Mouse (Mus musculus) brain, embryonic 14.5 days (tissue): ENCODE data around the gene Sec23b.

ENCODE experiments used
- CTCF ChIP-seq: fragments of 200-500 bp; IDR thresholded peaks from 2 replicates; pipeline ENCODE4 v1.5.1; 2012; ENCODE audit warnings: inconsistent platforms, mild to moderate bottlenecking, moderate library complexity, borderline replicate concordance; ENCODE audit not compliant: insufficient read depth, insufficient read length; ENCODE audit errors: extremely low read depth
- POLR2A ChIP-seq: fragments of 200-500 bp; IDR thresholded peaks from 2 replicates; pipeline ENCODE4 v1.6.1; 2012; ENCODE audit warnings: mild to moderate bottlenecking, inconsistent platforms, borderline replicate concordance; ENCODE audit not compliant: poor library complexity, insufficient read depth, insufficient read length, severe bottlenecking; ENCODE audit errors: extremely low read depth

GRCm38 (mm10) chr2:144613956-144614355, 57.9 kb downstream of the Sec23b start:
- TF ChIP-seq POLR2A: no peak
- TF ChIP-seq CTCF: no peak
